ENCODE assay signal across 9 mouse cellular contexts in the genomic region with DNA sequence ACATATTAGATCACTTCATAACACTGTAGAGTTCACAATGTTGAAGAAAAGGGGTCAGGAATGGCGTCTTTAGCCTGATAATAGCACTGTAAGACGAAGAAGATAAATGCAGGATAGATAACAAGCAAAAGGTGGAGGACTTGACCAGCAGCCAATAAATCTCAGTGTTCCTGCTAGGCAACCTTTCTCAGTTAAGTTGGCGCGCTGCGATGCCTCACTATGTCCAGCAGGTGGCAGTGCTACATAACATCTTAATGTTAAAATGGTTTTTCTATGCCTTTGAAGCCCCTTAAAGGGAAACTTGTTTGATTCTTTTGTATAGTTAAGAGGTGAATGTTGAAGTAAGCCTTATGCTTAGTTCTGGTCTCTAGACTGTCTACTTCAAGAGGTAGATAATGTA. TPM values are rescaled to one million over a fixed set of nuclear protein-coding genes. Genes with fewer than 3 reads are reported as not detected.
A peak's percentile ranks its signal among the peaks of the same experiment; 100 is the strongest.
DNase-seq lines count a peak whose midpoint lies in the region; ATAC-seq and TF ChIP-seq lines count a peak whose summit lies in the region.
"Had no signal": no experiment of that assay in that cellular context is flagged by ENCODE, and none has a peak within 500 bp of the region (broad histone marks: within the 10 kb centered on the region; RNA-seq: fewer than 3 reads in every experiment).

No protein-coding gene starts in this region.

- peak; percentile 99 for TF ChIP-seq CTCF in kidney, postnatal 0 days (IDR thresholded peaks at IDR 0.05; ENCODE audit: low read depth)

- under 1% methylated on average over 5 of the region's 5 CpGs for WGBS in kidney, postnatal 0 days

- ATAC-seq in kidney, postnatal 0 days (replicated peaks; ENCODE audit: low FRiP score, low read depth) = no peak

- H3K9me3 ChIP-seq in kidney, postnatal 0 days (replicated peaks; ENCODE audit: low read length) = no peaks in the 10 kb centered on the region
- H3K9me3 ChIP-seq: hindbrain, embryonic 15.5 days had no signal

- H3K4me1 ChIP-seq in kidney, postnatal 0 days (replicated peaks; ENCODE audit: insufficient read depth, low read length) = no peaks in the 10 kb centered on the region
- H3K4me1 ChIP-seq: hindbrain, embryonic 15.5 days had no signal

- H3K27me3 ChIP-seq in kidney, postnatal 0 days (ENCODE audit: insufficient read depth, low read length) = no peaks in the 10 kb centered on the region
- H3K27me3 ChIP-seq: hindbrain, embryonic 15.5 days had no signal

- no peak overlapping the region for H3K4me2 ChIP-seq in kidney, postnatal 0 days (ENCODE audit: low read length)
- H3K4me2 ChIP-seq: hindbrain, embryonic 15.5 days had no signal

- no peak overlapping the region for H3K4me3 ChIP-seq in kidney, postnatal 0 days (replicated peaks; ENCODE audit: low read depth, low read length)
- H3K4me3 ChIP-seq: hindbrain, embryonic 15.5 days had no signal

- no peak overlapping the region for H3K9ac ChIP-seq in kidney, postnatal 0 days (ENCODE audit: low read depth, low read length)
- H3K9ac ChIP-seq: hindbrain, embryonic 15.5 days had no signal

- no peak overlapping the region for H3K27ac ChIP-seq in kidney, postnatal 0 days
- H3K27ac ChIP-seq: hindbrain, embryonic 15.5 days had no signal

- peak; percentile 88 for DNase-seq in 3T3-L1 (ENCODE audit: low read depth, low spot score)
- peak; percentile 53 to 71 for DNase-seq in CD8-positive naive resting alpha-beta T cell, adult 2 months (ENCODE audit: low read depth in 2 of 2, low spot score in 2 of 2)
- peak; percentile 54 for DNase-seq in c-Kit-negative CD71-positive TER-119-positive erythroid progenitor cells, embryonic 14.5 days (ENCODE audit: low read depth, low spot score)
- peak; percentile 16 for DNase-seq in fibroblast of lung, adult 2 months (ENCODE audit: low read depth)
- DNase-seq in kidney, postnatal 0 days (ENCODE audit: low spot score) = peak; percentile 88
- DNase-seq in lung, adult 18-20 months = peak; percentile 59 to 61
- peak; percentile 69 to 74 for DNase-seq in right cerebral cortex, postnatal 10 days (ENCODE audit: low spot score in 2 of 2)
- DNase-seq in urinary bladder, postnatal 4 days (ENCODE audit: low spot score in 2 of 2) = peak; percentile 29 to 71

- H3K36me3 ChIP-seq in kidney, postnatal 0 days (ENCODE audit: insufficient read depth, low read length) = no peaks in the 10 kb centered on the region
- H3K36me3 ChIP-seq: hindbrain, embryonic 15.5 days had no signal

RNA-seq across cellular contexts. Expression of a gene that starts 25.5 kb away (rescaled TPM):
- 4.3 and 6.4 TPM in 2 replicates for polyA plus RNA-seq in kidney, postnatal 0 days (2015; fragmentation: Nextera tagmentation; extraction: Ambion mirVana)

RNA-seq across cellular contexts. Expression of a gene that starts 25.6 kb away (rescaled TPM):
- polyA plus RNA-seq in kidney, postnatal 0 days (2015; fragmentation: Nextera tagmentation; extraction: Ambion mirVana) = 0.32 and 0.41 TPM in 2 replicates

RNA-seq across cellular contexts. Expression of a gene that starts 58.4 kb away (rescaled TPM):
- polyA plus RNA-seq in kidney, postnatal 0 days (2015; fragmentation: Nextera tagmentation; extraction: Ambion mirVana) = 4.1 and 5.1 TPM in 2 replicates

Comparison
In these comparisons a context has a peak if more than half of its experiments do, and no peak if none do; other contexts are left out.
1. DNase-seq: peak in every context shown above with its lines; median percentile 88 in 3T3-L1; 88 in kidney, postnatal 0 days; 72 in right cerebral cortex, postnatal 10 days; 62 in CD8-positive naive resting alpha-beta T cell, adult 2 months; 60 in lung, adult 18-20 months; 54 in c-Kit-negative CD71-positive TER-119-positive erythroid progenitor cells, embryonic 14.5 days; 50 in urinary bladder, postnatal 4 days; 16 in fibroblast of lung, adult 2 months.